Mouse (Mus musculus): Measurements from ENCODE around the gene Ermp1.

- no peak for TF ChIP-seq POLR2A (IDR thresholded peaks at IDR 0.05; ENCODE audit: insufficient read depth, low read depth, low read length)
- TF ChIP-seq CTCF (IDR thresholded peaks at IDR 0.05), result no peak
- TF ChIP-seq EP300 (IDR thresholded peaks at IDR 0.05; ENCODE audit: insufficient read depth, low read depth, low read length), result no peak
These were observed 22.0 kb upstream of the Ermp1 start for GRCm38 (mm10) chr19:29670247-29670646.

Data from heart, adult 2 months (tissue).